Mouse (Mus musculus): ENCODE results near the gene Cfap43. TPM values are rescaled to one million over a fixed set of nuclear protein-coding genes. Genes with fewer than 3 reads are reported as not detected.

The Cfap43 gene
- polyA plus RNA-seq, 1 experiment from 2014 or later: 0.51 TPM

DNA sequence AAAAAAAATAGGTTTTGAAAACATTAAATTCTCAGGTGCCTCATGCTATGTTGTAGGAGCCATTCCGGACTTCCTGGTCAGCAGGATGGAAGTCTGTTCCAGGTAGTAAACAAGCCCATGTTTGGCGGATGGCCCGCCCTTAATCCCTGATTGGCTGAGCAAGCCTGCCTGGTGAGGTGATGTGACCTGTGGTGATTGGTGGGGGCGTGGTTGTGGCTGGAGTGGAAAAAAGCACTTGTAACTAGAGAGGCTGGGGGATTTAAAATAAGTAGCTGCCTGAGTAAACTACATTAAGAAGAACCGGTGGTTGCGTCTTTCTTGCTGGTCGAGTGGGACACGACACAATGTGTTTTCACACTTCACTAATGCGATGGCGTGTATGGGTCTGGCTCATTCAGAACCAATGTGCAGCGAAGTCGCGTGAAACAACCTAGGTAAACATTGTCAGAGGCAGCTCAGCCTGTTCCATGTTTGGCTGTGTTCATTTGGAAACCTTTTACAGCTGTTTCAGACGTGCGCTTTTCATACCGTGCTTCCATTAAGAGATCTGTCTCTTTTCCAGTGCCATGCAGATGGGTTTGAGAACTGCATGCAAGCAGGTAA lies 15.7 kb upstream of the Cfap43 start:
- Histone ChIP-seq H3K4me1 (peaks cover 17% of the 10 kb centered on the region), H3K27me3 (replicated peaks) (peaks cover 5% of the 10 kb centered on the region; the same call in 1 of the 2 replicates), H3K36me3 (no peaks in the 10 kb centered on the region), H3K9me3 (replicated peaks) (no peaks in the 10 kb centered on the region), H3K9ac (replicated peaks) (no peak overlapping the region), H3K4me2 (no peak overlapping the region), H3K4me3 (replicated peaks) (no peak overlapping the region), H3K27ac (replicated peaks) (no peak overlapping the region)
- no peak for ATAC-seq (ENCODE audit: low FRiP score)
- WGBS: 76% methylated on average over 16 of the region's 16 CpGs

DNA sequence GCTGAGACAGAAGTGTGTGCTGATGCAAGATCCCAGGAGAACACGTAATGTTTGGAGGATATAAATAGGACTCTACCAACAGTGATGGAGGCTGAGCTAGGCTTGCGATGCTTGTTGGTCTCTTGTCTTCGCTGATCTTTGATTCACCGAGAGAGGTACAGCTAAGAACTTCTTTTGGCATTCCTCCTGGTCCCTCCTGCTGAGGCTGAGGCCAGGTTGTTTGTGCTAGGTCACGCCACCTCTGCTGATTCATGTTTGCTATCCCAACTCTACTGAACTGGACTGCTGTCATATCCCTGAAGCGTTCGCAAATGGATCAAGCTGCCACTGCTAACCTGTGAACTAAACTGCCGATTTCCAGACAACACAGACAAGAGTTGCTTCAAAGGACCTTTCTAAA lies 15.1 kb upstream of the Cfap43 start:
- no peak for ATAC-seq (ENCODE audit: low FRiP score)

DNA sequence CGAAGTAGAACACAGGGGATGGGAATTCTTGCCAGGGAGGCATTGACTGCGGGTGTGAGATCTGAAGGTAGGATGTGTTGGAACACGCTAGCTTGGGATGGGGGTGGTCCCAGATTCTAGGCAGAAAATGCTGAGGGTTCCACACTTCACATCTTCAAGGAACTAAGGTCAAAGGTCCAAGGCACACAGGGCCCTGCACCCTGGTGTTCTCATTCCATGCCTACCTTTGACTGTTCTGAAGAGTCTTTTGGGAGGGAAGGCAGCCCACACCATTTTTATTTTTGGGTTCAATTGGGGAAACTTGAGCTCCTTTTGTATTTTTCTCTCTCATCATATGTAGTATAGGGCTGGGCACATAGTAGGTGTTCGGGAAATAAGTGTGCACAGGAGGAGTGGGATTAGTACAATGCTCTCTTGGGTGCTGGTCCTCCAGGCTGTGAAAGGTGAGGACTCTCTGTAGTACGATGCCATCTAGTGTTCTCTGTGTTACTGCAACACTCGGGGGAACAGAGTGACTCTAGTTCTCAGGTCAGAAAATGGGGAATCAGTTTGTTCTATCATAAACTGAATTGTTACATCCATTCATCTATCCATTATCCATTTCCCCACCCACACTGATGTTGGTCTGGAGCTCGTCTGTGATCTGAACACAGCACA lies 13.0 kb upstream of the Cfap43 start:
- WGBS: 41% methylated on average over 7 of the region's 7 CpGs
- Histone ChIP-seq H3K9ac (replicated peaks) (no peak overlapping the region), H3K27me3 (replicated peaks) (0 out of 2 replicates have a peak, but pooled peaks cover 2% of the 10 kb centered on the region), H3K4me2 (no peak overlapping the region), H3K9me3 (replicated peaks) (no peaks in the 10 kb centered on the region), H3K27ac (replicated peaks) (no peak overlapping the region), H3K36me3 (no peaks in the 10 kb centered on the region), H3K4me1 (peaks cover 5% of the 10 kb centered on the region), H3K4me3 (replicated peaks) (no peak overlapping the region)
- no peak; the same call in 1 of the 2 replicates for ATAC-seq (ENCODE audit: low FRiP score)

More for the DNA sequence above, 15.1 kb upstream of the Cfap43 start:
- peaks cover 5% of the 10 kb centered on the region; the same call in 1 of the 2 replicates for H3K27me3 ChIP-seq (replicated peaks)
- no peaks in the 10 kb centered on the region for H3K9me3 ChIP-seq (replicated peaks)
- H3K9ac ChIP-seq (replicated peaks): no peak overlapping the region
- peaks cover 17% of the 10 kb centered on the region for H3K4me1 ChIP-seq
- no peak overlapping the region for H3K4me3 ChIP-seq (replicated peaks)
- no peaks in the 10 kb centered on the region for H3K36me3 ChIP-seq
- 95% methylated on average over 8 of the region's 8 CpGs for WGBS
- H3K27ac ChIP-seq (replicated peaks): no peak overlapping the region
- no peak overlapping the region for H3K4me2 ChIP-seq

DNA sequence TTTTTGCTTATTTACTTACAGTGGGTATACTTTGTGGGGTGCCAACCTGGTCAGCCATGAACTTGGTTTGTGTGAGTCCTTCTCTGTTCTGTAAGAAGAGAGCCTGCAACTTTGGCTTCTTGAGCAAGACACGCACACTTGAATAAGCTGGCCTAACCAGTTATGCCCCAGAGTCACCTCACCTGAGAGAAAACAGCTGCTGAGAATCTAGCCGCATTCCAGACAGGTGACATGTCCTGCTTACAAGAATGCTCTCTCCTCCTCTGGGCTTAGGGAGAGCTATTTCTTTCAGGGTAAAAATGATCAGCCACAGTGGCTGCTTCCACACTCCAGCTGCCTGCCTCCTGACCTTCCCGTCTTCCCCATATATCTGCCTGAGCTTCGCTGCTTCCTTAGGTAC lies 10.0 kb upstream of the Cfap43 start:
- Histone ChIP-seq H3K4me2 (no peak overlapping the region), H3K9ac (replicated peaks) (no peak overlapping the region), H3K36me3 (no peaks in the 10 kb centered on the region), H3K27me3 (replicated peaks) (no peaks in the 10 kb centered on the region), H3K4me3 (replicated peaks) (no peak overlapping the region), H3K27ac (replicated peaks) (no peak overlapping the region; the same call in 1 of the 2 replicates), H3K4me1 (no peaks in the 10 kb centered on the region), H3K9me3 (replicated peaks) (no peaks in the 10 kb centered on the region)
- ATAC-seq (ENCODE audit: low FRiP score): no peak
- WGBS: 67% methylated on average over 4 of the region's 4 CpGs

GRCm38 (mm10) chr19:47927032-47927431 lies 7.9 kb upstream of the Cfap43 start:
- Histone ChIP-seq H3K4me2 (no peak overlapping the region), H3K4me1 (no peaks in the 10 kb centered on the region), H3K9ac (replicated peaks) (no peak overlapping the region), H3K4me3 (replicated peaks) (no peak overlapping the region), H3K27me3 (replicated peaks) (no peaks in the 10 kb centered on the region), H3K9me3 (replicated peaks) (no peaks in the 10 kb centered on the region), H3K36me3 (no peaks in the 10 kb centered on the region), H3K27ac (replicated peaks) (no peak overlapping the region)
- 86% methylated on average over 2 of the region's 2 CpGs for WGBS
- ATAC-seq (ENCODE audit: low FRiP score): no peak

DNA sequence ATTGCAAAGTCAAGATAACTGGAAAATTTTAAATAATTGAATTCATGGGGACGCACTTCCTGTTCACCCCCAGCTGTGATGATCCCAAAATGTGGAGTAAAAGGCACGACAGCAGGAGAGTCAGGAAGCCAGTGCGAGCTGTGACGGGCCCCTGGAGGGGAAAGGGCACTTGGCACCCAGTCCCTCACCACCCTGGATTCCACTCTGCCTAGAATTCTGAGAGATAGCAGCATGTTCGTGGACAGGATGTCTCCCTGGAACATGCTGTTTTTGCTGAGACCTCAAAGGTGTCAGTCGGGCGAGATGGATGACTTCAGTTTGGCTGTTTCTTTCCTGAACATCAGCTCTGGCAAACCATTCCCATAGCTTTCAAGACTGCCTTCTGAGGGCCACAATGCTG lies 6.7 kb upstream of the Cfap43 start:
- no peak overlapping the region for H3K4me3 ChIP-seq (replicated peaks)
- H3K9ac ChIP-seq (replicated peaks): no peak overlapping the region
- H3K4me2 ChIP-seq: no peak overlapping the region
- no peaks in the 10 kb centered on the region for H3K27me3 ChIP-seq (replicated peaks)
- 84% methylated on average over 7 of the region's 7 CpGs for WGBS
- no peaks in the 10 kb centered on the region for H3K4me1 ChIP-seq
- ATAC-seq (ENCODE audit: low FRiP score): no peak
- no peaks in the 10 kb centered on the region for H3K36me3 ChIP-seq
- H3K9me3 ChIP-seq (replicated peaks): no peaks in the 10 kb centered on the region
- no peak overlapping the region for H3K27ac ChIP-seq (replicated peaks)

DNA sequence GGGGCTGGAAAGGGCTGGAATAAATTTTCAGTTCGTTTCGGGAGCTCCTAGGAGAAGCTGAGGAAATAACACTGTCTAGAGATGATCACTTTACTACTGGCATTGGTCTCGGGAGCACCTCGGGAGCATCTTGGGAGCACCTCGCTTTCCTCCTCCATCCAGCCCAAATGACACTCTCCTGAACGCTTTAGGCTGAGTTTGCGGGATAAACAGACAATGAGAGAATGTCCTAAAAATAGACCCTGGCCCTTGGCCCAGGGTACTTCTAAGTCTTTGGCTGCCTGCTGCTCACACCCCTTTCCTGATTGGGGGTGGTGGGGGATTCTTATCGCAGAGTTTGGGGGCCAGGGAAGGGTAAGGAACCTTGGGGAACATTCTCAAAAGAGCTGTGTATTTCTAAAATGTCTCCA lies 884 bp upstream of the Cfap43 start:
- WGBS: 3% methylated on average over 8 of the region's 8 CpGs
- peak overlapping the region; percentile 94 for H3K4me2 ChIP-seq
- H3K27me3 ChIP-seq (replicated peaks): no peaks in the 10 kb centered on the region
- H3K4me3 ChIP-seq (replicated peaks): peak overlapping the region; percentile 76
- no peaks in the 10 kb centered on the region for H3K36me3 ChIP-seq
- H3K27ac ChIP-seq (replicated peaks): peak overlapping the region; percentile 88; the same call in 1 of the 2 replicates
- 0 out of 2 replicates have a peak, but pooled peaks have one; percentile 4 for ATAC-seq (ENCODE audit: low FRiP score)
- no peaks in the 10 kb centered on the region for H3K9me3 ChIP-seq (replicated peaks)
- no peak overlapping the region for H3K9ac ChIP-seq (replicated peaks)
- peaks cover 22% of the 10 kb centered on the region for H3K4me1 ChIP-seq

- Histone ChIP-seq H3K9ac (replicated peaks) (peak overlapping the region; percentile 75), H3K27ac (replicated peaks) (peak overlapping the region; percentile 88), H3K4me3 (replicated peaks) (peak overlapping the region; percentile 76), H3K36me3 (no peaks in the 10 kb centered on the region), H3K4me2 (peak overlapping the region; percentile 94), H3K27me3 (replicated peaks) (no peaks in the 10 kb centered on the region), H3K4me1 (peaks cover 22% of the 10 kb centered on the region), H3K9me3 (replicated peaks) (no peaks in the 10 kb centered on the region)
- under 1% methylated on average over 29 of the region's 29 CpGs for WGBS
- ATAC-seq (ENCODE audit: low FRiP score): peak; percentile 56
These were observed 509 bp downstream of the Cfap43 start for GRCm38 (mm10) chr19:47918455-47919101.

DNA sequence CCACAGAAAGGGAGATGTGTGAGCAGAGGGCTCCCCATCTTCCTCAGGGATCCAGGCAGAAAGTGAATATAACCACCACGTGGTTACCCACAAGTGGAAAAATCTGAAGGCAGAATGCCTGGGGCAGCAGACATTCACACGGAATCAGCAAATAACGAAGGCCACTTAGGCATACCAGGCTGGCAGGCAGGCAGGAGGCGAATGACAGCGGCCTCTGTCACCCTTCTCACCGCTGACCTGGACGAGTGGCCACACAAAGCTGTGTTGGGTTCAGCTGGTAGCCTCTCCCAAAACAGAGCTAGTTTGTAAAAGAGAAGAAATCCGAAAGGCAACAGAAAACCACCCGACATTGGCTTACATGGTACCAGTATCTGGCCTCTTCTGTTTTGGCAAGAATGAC lies 1.1 kb downstream of the Cfap43 start:
- Histone ChIP-seq H3K9ac (replicated peaks) (peak overlapping the region; percentile 75), H3K27ac (replicated peaks) (0 out of 2 replicates have a peak overlapping the region, but pooled peaks have one; percentile 88), H3K4me3 (replicated peaks) (peak overlapping the region; percentile 76), H3K27me3 (replicated peaks) (no peaks in the 10 kb centered on the region), H3K4me2 (peak overlapping the region; percentile 94), H3K36me3 (no peaks in the 10 kb centered on the region), H3K4me1 (peaks cover 22% of the 10 kb centered on the region), H3K9me3 (replicated peaks) (no peaks in the 10 kb centered on the region)
- no peak for ATAC-seq (ENCODE audit: low FRiP score)
- 16% methylated on average over 9 of the region's 9 CpGs for WGBS

- H3K9ac ChIP-seq (replicated peaks): 0 out of 2 replicates have a peak overlapping the region, but pooled peaks have one; percentile 75
- ATAC-seq (ENCODE audit: low FRiP score): no peak
- no peaks in the 10 kb centered on the region for H3K27me3 ChIP-seq (replicated peaks)
- no peak overlapping the region for H3K27ac ChIP-seq (replicated peaks)
- 9% methylated on average over 4 of the region's 4 CpGs for WGBS
- no peaks in the 10 kb centered on the region for H3K9me3 ChIP-seq (replicated peaks)
- H3K4me3 ChIP-seq (replicated peaks): peak overlapping the region; percentile 76; the same call in 1 of the 2 replicates
- no peaks in the 10 kb centered on the region for H3K36me3 ChIP-seq
- H3K4me2 ChIP-seq: peak overlapping the region; percentile 94
- H3K4me1 ChIP-seq: peaks cover 22% of the 10 kb centered on the region
These were observed 1.7 kb downstream of the Cfap43 start for GRCm38 (mm10) chr19:47917396-47917795.

DNA sequence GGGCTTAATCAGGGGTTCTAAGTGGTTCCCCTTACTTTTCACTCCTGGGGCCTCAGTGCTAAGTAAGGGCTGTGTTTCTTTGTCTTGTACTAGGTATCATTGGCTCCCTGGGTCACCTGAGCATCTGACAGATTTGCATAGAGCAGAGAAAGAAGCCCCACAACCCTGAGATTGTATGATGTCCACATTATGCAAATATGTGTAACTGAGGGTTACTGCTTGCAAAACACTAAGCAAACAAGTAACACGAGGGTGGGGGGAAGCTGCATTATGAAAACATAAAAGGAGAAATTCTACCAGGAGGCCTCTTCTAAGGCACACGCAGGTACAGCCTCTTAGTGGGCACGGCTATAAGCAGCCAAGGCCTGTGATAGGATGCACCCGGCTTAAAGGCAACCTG lies 3.8 kb downstream of the Cfap43 start:
- no peaks in the 10 kb centered on the region for H3K36me3 ChIP-seq
- H3K9ac ChIP-seq (replicated peaks): no peak overlapping the region
- ATAC-seq (ENCODE audit: low FRiP score): no peak
- peaks cover 24% of the 10 kb centered on the region for H3K4me1 ChIP-seq
- no peak overlapping the region for H3K4me2 ChIP-seq
- H3K9me3 ChIP-seq (replicated peaks): no peaks in the 10 kb centered on the region
- WGBS: 78% methylated on average over 4 of the region's 4 CpGs
- no peak overlapping the region for H3K27ac ChIP-seq (replicated peaks)
- H3K4me3 ChIP-seq (replicated peaks): no peak overlapping the region
- no peaks in the 10 kb centered on the region for H3K27me3 ChIP-seq (replicated peaks)

GRCm38 (mm10) chr19:47914191-47914590 lies 4.9 kb downstream of the Cfap43 start:
- Histone ChIP-seq H3K4me1 (peaks cover 28% of the 10 kb centered on the region), H3K9me3 (replicated peaks) (no peaks in the 10 kb centered on the region), H3K4me2 (no peak overlapping the region), H3K27ac (replicated peaks) (no peak overlapping the region), H3K27me3 (replicated peaks) (no peaks in the 10 kb centered on the region), H3K4me3 (replicated peaks) (no peak overlapping the region), H3K36me3 (no peaks in the 10 kb centered on the region), H3K9ac (replicated peaks) (no peak overlapping the region)
- no peak for ATAC-seq (ENCODE audit: low FRiP score)
- 94% methylated on average over 4 of the region's 4 CpGs for WGBS
